Mouse (Mus musculus): Measurements from ENCODE around the gene Syne2.

GRCm38 (mm10) chr12:76016123-76017101 is 198.5 kb downstream of the Syne2 start:
- TF ChIP-seq CTCF (IDR thresholded peaks at IDR 0.05; ENCODE audit: control insufficient read depth, insufficient read depth, low read length) (peak; percentile 93), POLR2A (IDR thresholded peaks at IDR 0.05; ENCODE audit: borderline replicate concordance, control insufficient read depth, low read depth, low read length) (no peak)
